Mouse (Mus musculus) heart, postnatal 0 days (tissue): ENCODE results near the gene Socs7. TPM values are rescaled to one million over a fixed set of nuclear protein-coding genes. Genes with fewer than 3 reads are reported as not detected.
"Not testable (repeated sequence)": the region's sequence is repeated elsewhere in the genome, so short reads cannot be mapped to it uniquely, and the experiment has no call there.

Experiments
- ATAC-seq: fragments of 200-750 bp; cut with Nextera tagmentation; 2 replicates; pipeline ENCODE4 v1.8.0; 2017; ENCODE audit warnings: low read depth, moderate number of reproducible peaks, moderate library complexity; ENCODE audit not compliant: insufficient read depth
- DNase-seq: peaks from one replicate; pipeline ENCODE4 v3.0.0-alpha.2; 2016; ENCODE audit warnings: low spot score
- H3K27ac ChIP-seq: fragments of 300-500 bp; sonication (generic); 2 replicates; pipeline ENCODE4 v1.5.1; 2014; ENCODE audit warnings: low read depth, mild to moderate bottlenecking
- H3K27me3 ChIP-seq: fragments of 300-500 bp; sonication (generic); 2 replicates; pipeline ENCODE4 v1.6.1; 2014; ENCODE audit warnings: low read length, mixed read lengths; ENCODE audit not compliant: control insufficient read depth, insufficient read depth
- H3K36me3 ChIP-seq: fragments of 300-500 bp; sonication (generic); replicated peaks from 2 replicates; pipeline ENCODE4 v1.6.1; 2014; ENCODE audit warnings: low read length, mixed read lengths; ENCODE audit not compliant: control insufficient read depth, insufficient read depth
- H3K4me1 ChIP-seq: fragments of 300-500 bp; sonication (generic); 2 replicates; pipeline ENCODE4 v1.6.1; 2014; ENCODE audit warnings: antibody characterized with exemption; ENCODE audit not compliant: control insufficient read depth, insufficient read depth
- H3K4me2 ChIP-seq: fragments of 300-500 bp; sonication (generic); 2 replicates; pipeline ENCODE4 v1.6.1; 2014; ENCODE audit warnings: low read depth, mild to moderate bottlenecking, low read length, moderate library complexity
- H3K4me3 ChIP-seq: fragments of 300-500 bp; sonication (generic); 2 replicates; pipeline ENCODE4 v1.5.1; 2014; ENCODE audit warnings: low read depth, low read length
- H3K9ac ChIP-seq: fragments of 300-500 bp; sonication (generic); replicated peaks from 2 replicates; pipeline ENCODE4 v1.6.1; 2014; ENCODE audit warnings: low read depth, low read length, mixed read lengths
- H3K9me3 ChIP-seq: fragments of 300-500 bp; sonication (generic); replicated peaks from 2 replicates; pipeline ENCODE4 v1.6.1; 2016; ENCODE audit warnings: low read length; ENCODE audit not compliant: control insufficient read depth
- CTCF ChIP-seq: IDR thresholded peaks from 2 replicates; pipeline ENCODE4 v1.5.1; 2016; ENCODE audit warnings: antibody characterized with exemption, control low read depth, low read depth
- EP300 ChIP-seq: IDR thresholded peaks from 2 replicates; pipeline ENCODE4 v1.6.1; 2016; ENCODE audit warnings: antibody characterized with exemption, low read depth
- WGBS: fragments of 180-500 bp; shearing (Covaris S2); extraction: QIAGEN DNeasy Blood & Tissue Kit; methylation state at CpG from one replicate; pipeline ENCODE4 v1.1.7; 2014; 5-methylcytosine and 5-hydroxymethylcytosine counted together
- polyA plus RNA-seq: library from polyadenylated mRNA; unstranded; fragments of >200 nt; fragmentation: Nextera tagmentation; extraction: Ambion mirVana; gene quantifications from 2 replicates; pipeline ENCODE4 v1.2.1, GENCODE M21; 2015
- total RNA-seq: library from RNA; depleted of rRNA; stranded (reverse); fragments of >200 nt; gene quantifications from 2 replicates; pipeline ENCODE4 v1.2.3, GENCODE M21; 2014; ENCODE audit warnings: low replicate concordance

The Socs7 gene
- total and polyA plus RNA-seq, 2 experiments from 2014 or later, result 2.1 to 15.4 TPM

- TF ChIP-seq CTCF (no peak), EP300 (no peak)
- Histone ChIP-seq H3K9ac (no peak overlapping the region), H3K36me3 (no peaks in the 10 kb centered on the region), H3K4me2 (no peak overlapping the region), H3K27me3 (no peaks in the 10 kb centered on the region), H3K4me3 (no peak overlapping the region), H3K27ac (no peak overlapping the region), H3K9me3 (no peaks in the 10 kb centered on the region), H3K4me1 (peaks cover 3% of the 10 kb centered on the region)
- ATAC-seq (no peak), DNase-seq (no peak)
- 47% methylated on average over 4 of the region's 4 CpGs for WGBS
Measured at GRCm38 (mm10) chr11:97352935-97353597, 9.3 kb upstream of the Socs7 start.

GRCm38 (mm10) chr11:97354646-97355045 lies 7.7 kb upstream of the Socs7 start:
- 63% methylated on average over 2 of the region's 2 CpGs for WGBS
- no peak overlapping the region for H3K27ac ChIP-seq
- TF ChIP-seq CTCF (no peak), EP300 (no peak)
- H3K27me3 ChIP-seq, result no peaks in the 10 kb centered on the region
- no peak for DNase-seq
- H3K4me2 ChIP-seq, result no peak overlapping the region
- H3K4me1 ChIP-seq, result peaks cover 2% of the 10 kb centered on the region
- H3K4me3 ChIP-seq, result no peak overlapping the region
- no peak overlapping the region for H3K9ac ChIP-seq
- no peaks in the 10 kb centered on the region for H3K36me3 ChIP-seq
- no peak for ATAC-seq
- H3K9me3 ChIP-seq, result no peaks in the 10 kb centered on the region

- ATAC-seq, result no peak
- Histone ChIP-seq H3K4me1 (no peaks in the 10 kb centered on the region; the same call in 1 of the 2 replicates), H3K9me3 (no peaks in the 10 kb centered on the region), H3K9ac (no peak overlapping the region), H3K4me3 (no peak overlapping the region), H3K27me3 (no peaks in the 10 kb centered on the region), H3K27ac (no peak overlapping the region), H3K36me3 (no peaks in the 10 kb centered on the region), H3K4me2 (no peak overlapping the region)
- DNase-seq, result no peak
- WGBS, result 86% methylated on average over 7 of the region's 7 CpGs
- TF ChIP-seq CTCF (no peak), EP300 (no peak)
Measured at GRCm38 (mm10) chr11:97355247-97355646, 7.1 kb upstream of the Socs7 start.

- peak; percentile 78 for TF ChIP-seq CTCF
- ATAC-seq, H3K4me2 ChIP-seq, H3K9me3 ChIP-seq, H3K36me3 ChIP-seq, H3K4me1 ChIP-seq, H3K27me3 ChIP-seq, H3K9ac ChIP-seq, H3K4me3 ChIP-seq, H3K27ac ChIP-seq: not testable (repeated sequence)
- DNase-seq, result peak; percentile 59
- 9% methylated on average over 4 of the region's 6 CpGs for WGBS
Measured at GRCm38 (mm10) chr11:97357663-97358062, 4.7 kb upstream of the Socs7 start.

GRCm38 (mm10) chr11:97362649-97362942 lies 245 bp downstream of the Socs7 start:
- peak overlapping the region; percentile 93 for H3K4me3 ChIP-seq
- peaks cover 21% of the 10 kb centered on the region for H3K4me1 ChIP-seq
- peak overlapping the region; percentile 100 for H3K9ac ChIP-seq
- no peak for TF ChIP-seq CTCF
- no peaks in the 10 kb centered on the region; the same call in 1 of the 2 replicates for H3K36me3 ChIP-seq
- peak overlapping the region; percentile 99 for H3K27ac ChIP-seq
- H3K9me3 ChIP-seq, result no peaks in the 10 kb centered on the region
- DNase-seq, result no peak
- H3K4me2 ChIP-seq, result peak overlapping the region; percentile 87
- WGBS, result 0% methylated on average over 18 of the region's 39 CpGs
- H3K27me3 ChIP-seq, result no peaks in the 10 kb centered on the region
- peak; percentile 29 for ATAC-seq
